Mouse (Mus musculus) myocyte (in vitro differentiated cells): ENCODE measurements around the gene Pir. TPM values are rescaled to one million over a fixed set of nuclear protein-coding genes. Genes with fewer than 3 reads are reported as not detected.

ENCODE experiments used
- H3K27me3 ChIP-seq: one replicate; pipeline ENCODE4 v1.6.1; 2011; ENCODE audit not compliant: control insufficient read depth, insufficient read depth, insufficient read length
- H3K36me3 ChIP-seq: one replicate; pipeline ENCODE4 v1.6.1; 2011; ENCODE audit not compliant: control insufficient read depth, insufficient read depth
- H3K4me2 ChIP-seq: one replicate; pipeline ENCODE4 v1.6.1; 2011; ENCODE audit warnings: low read depth, control low read depth
- H3K4me3 ChIP-seq: one replicate; pipeline ENCODE4 v1.5.1; 2011; ENCODE audit warnings: mild to moderate bottlenecking, control low read depth, moderate library complexity
- H3K79me2 ChIP-seq: one replicate; pipeline ENCODE4 v1.6.1; 2011; ENCODE audit not compliant: control insufficient read depth, insufficient read depth
- H3ac ChIP-seq: one replicate; pipeline ENCODE4 v1.6.1; 2011; ENCODE audit not compliant: control insufficient read depth, insufficient read length
- CEBPB ChIP-seq: IDR thresholded peaks from 2 replicates; pipeline ENCODE4 v1.6.1; 2011; ENCODE audit warnings: mild to moderate bottlenecking, moderate library complexity; ENCODE audit not compliant: poor library complexity, insufficient read depth, severe bottlenecking
- E2F4 ChIP-seq: IDR thresholded peaks from one replicate; pipeline ENCODE4 v1.6.1; 2011; ENCODE audit warnings: mild to moderate bottlenecking, control low read depth, moderate library complexity; ENCODE audit not compliant: insufficient read depth
- MAX ChIP-seq: IDR thresholded peaks from one replicate; pipeline ENCODE4 v1.6.1; 2011; ENCODE audit warnings: low read depth, mild to moderate bottlenecking, control low read depth
- MYOD1 ChIP-seq, 3 experiments: IDR thresholded peaks; one replicate each; pipeline ENCODE4 v1.6.1; 2011; ENCODE audit warnings: control low read depth in 2 of 3, low read depth in 2 of 3, mild to moderate bottlenecking in 2 of 3, moderate library complexity in 1 of 3; ENCODE audit not compliant: insufficient read length in 2 of 3, control insufficient read depth in 1 of 3
- MYOG ChIP-seq, 3 experiments: IDR thresholded peaks; one replicate each; pipeline ENCODE4 v1.6.1; 2011; ENCODE audit warnings: control low read depth in 2 of 3, low read depth in 2 of 3, mild to moderate bottlenecking in 2 of 3; ENCODE audit not compliant: insufficient read length in 2 of 3, control insufficient read depth in 1 of 3, insufficient read depth in 1 of 3
- POLR2A ChIP-seq: IDR thresholded peaks from one replicate; pipeline ENCODE4 v1.6.1; 2011; ENCODE audit warnings: low read depth, mild to moderate bottlenecking, control low read depth, moderate library complexity; ENCODE audit not compliant: insufficient read length
- POLR2AphosphoS2 ChIP-seq: IDR thresholded peaks from one replicate; pipeline ENCODE4 v1.6.1; 2011; ENCODE audit warnings: low read depth, control low read depth; ENCODE audit not compliant: insufficient read length
- REST ChIP-seq: IDR thresholded peaks from one replicate; pipeline ENCODE4 v1.6.1; 2011; ENCODE audit warnings: mild to moderate bottlenecking, control low read depth, moderate library complexity; ENCODE audit not compliant: insufficient read depth, insufficient read length
- SRF ChIP-seq: IDR thresholded peaks from one replicate; pipeline ENCODE4 v1.6.1; 2011; ENCODE audit warnings: low read depth; ENCODE audit not compliant: control insufficient read depth, insufficient read length
- TCF12 ChIP-seq: IDR thresholded peaks from one replicate; pipeline ENCODE4 v1.6.1; 2011; ENCODE audit warnings: mild to moderate bottlenecking, control low read depth; ENCODE audit not compliant: poor library complexity, insufficient read depth, severe bottlenecking
- TCF3 ChIP-seq: IDR thresholded peaks from one replicate; pipeline ENCODE4 v1.6.1; 2011; ENCODE audit warnings: low read depth, control low read depth; ENCODE audit not compliant: insufficient read length
- USF1 ChIP-seq: IDR thresholded peaks from one replicate; pipeline ENCODE4 v1.6.1; 2011; ENCODE audit warnings: low read depth, mild to moderate bottlenecking, control low read depth, moderate library complexity
- polyA plus RNA-seq: library from polyadenylated mRNA; unstranded; fragments of >200 nt; fragmentation: generic; extraction: Trizol; gene quantifications from one replicate; pipeline ENCODE4 v1.2.1, GENCODE M21; 2012; ENCODE audit warnings: missing spikeins

The Pir gene
- polyA plus RNA-seq, 1 experiment, result 6.0 TPM

GRCm38 (mm10) chrX:164256527-164256926, 12.6 kb upstream of the Pir start:
- H3K36me3 ChIP-seq, result no peaks in the 10 kb centered on the region
- H3K4me3 ChIP-seq, result no peak overlapping the region
- no peaks in the 10 kb centered on the region for H3K27me3 ChIP-seq
- H3K79me2 ChIP-seq, result no peaks in the 10 kb centered on the region
- no peak overlapping the region for H3K4me2 ChIP-seq
- no peak overlapping the region for H3ac ChIP-seq
- TF ChIP-seq POLR2AphosphoS2, result no peak
- TF ChIP-seq E2F4, result no peak
- no peak for TF ChIP-seq SRF
- no peak for TF ChIP-seq REST
- no peak for TF ChIP-seq MAX
- no peak for TF ChIP-seq POLR2A

- H3K79me2 ChIP-seq, result no peaks in the 10 kb centered on the region
- H3ac ChIP-seq, result no peak within 1 kb of the TSS
- no peak within 1 kb of the TSS for H3K4me2 ChIP-seq
- no peaks in the 10 kb centered on the region for H3K36me3 ChIP-seq
- H3K27me3 ChIP-seq, result no peaks in the 10 kb centered on the region
- TF ChIP-seq REST (no peak), POLR2AphosphoS2 (no peak)
- H3K4me3 ChIP-seq, result no peak within 1 kb of the TSS
Observed at GRCm38 (mm10) chrX:164258057-164258456, 11.1 kb upstream of the Pir start, which contains the start of gene Bmx. Bmx (minus strand) TSS chrX:164258193.

GRCm38 (mm10) chrX:164258662-164259061, 10.5 kb upstream of the Pir start:
- Histone ChIP-seq H3K27me3 (no peaks in the 10 kb centered on the region), H3K79me2 (no peaks in the 10 kb centered on the region), H3K4me3 (no peak overlapping the region), H3ac (no peak overlapping the region), H3K4me2 (no peak overlapping the region), H3K36me3 (no peaks in the 10 kb centered on the region)
- no peak for TF ChIP-seq USF1
- TF ChIP-seq REST, result no peak
- TF ChIP-seq POLR2AphosphoS2, result no peak
- no peak for TF ChIP-seq MYOG (IDR thresholded peaks at IDR 0.05; ENCODE audit: control insufficient read depth in 1 of 3, insufficient read depth in 1 of 3, insufficient read length in 2 of 3, low read depth in 2 of 3)
- no peak for TF ChIP-seq CEBPB
- no peak for TF ChIP-seq POLR2A
- TF ChIP-seq TCF12, result no peak
- no peak for TF ChIP-seq MYOD1 (IDR thresholded peaks at IDR 0.05; ENCODE audit: control insufficient read depth in 1 of 3, insufficient read length in 2 of 3, low read depth in 2 of 3)
- no peak for TF ChIP-seq TCF3
- TF ChIP-seq E2F4, result no peak
- no peak for TF ChIP-seq MAX
- no peak for TF ChIP-seq SRF

- H3K4me2 ChIP-seq, result no peak overlapping the region
- no peak overlapping the region for H3ac ChIP-seq
- H3K79me2 ChIP-seq, result no peaks in the 10 kb centered on the region
- H3K36me3 ChIP-seq, result no peaks in the 10 kb centered on the region
- no peak overlapping the region for H3K4me3 ChIP-seq
- H3K27me3 ChIP-seq, result no peaks in the 10 kb centered on the region
- TF ChIP-seq SRF, result no peak
- TF ChIP-seq POLR2AphosphoS2, result no peak
- no peak for TF ChIP-seq REST
- no peak for TF ChIP-seq CEBPB
- no peak for TF ChIP-seq MYOD1 (IDR thresholded peaks at IDR 0.05; ENCODE audit: control insufficient read depth in 1 of 3, insufficient read length in 2 of 3, low read depth in 2 of 3)
- TF ChIP-seq TCF12, result no peak
Observed at GRCm38 (mm10) chrX:164262286-164262685, 6.9 kb upstream of the Pir start.

- no peaks in the 10 kb centered on the region for H3K27me3 ChIP-seq
- no peaks in the 10 kb centered on the region for H3K79me2 ChIP-seq
- no peak for TF ChIP-seq CEBPB
- TF ChIP-seq MYOD1 (IDR thresholded peaks at IDR 0.05; ENCODE audit: control insufficient read depth in 1 of 3, insufficient read length in 2 of 3, low read depth in 2 of 3), result no peak
- no peak for TF ChIP-seq MAX
- no peak for TF ChIP-seq SRF
- TF ChIP-seq POLR2A, result no peak
- TF ChIP-seq TCF3, result no peak
- TF ChIP-seq MYOG (IDR thresholded peaks at IDR 0.05; ENCODE audit: control insufficient read depth in 1 of 3, insufficient read depth in 1 of 3, insufficient read length in 2 of 3, low read depth in 2 of 3), result no peak
- no peak for TF ChIP-seq E2F4
- TF ChIP-seq TCF12, result no peak
- no peak for TF ChIP-seq REST
- no peak for TF ChIP-seq POLR2AphosphoS2
- H3K4me3 ChIP-seq, result no peak overlapping the region
- H3ac ChIP-seq, result no peak overlapping the region
- no peaks in the 10 kb centered on the region for H3K36me3 ChIP-seq
- H3K4me2 ChIP-seq, result no peak overlapping the region
Observed at GRCm38 (mm10) chrX:164264861-164265260, 4.3 kb upstream of the Pir start.
